Mouse (Mus musculus) CH12.LX (cell line): ENCODE results near the gene Map3k12.

Experiments
- BHLHE40 ChIP-seq: IDR thresholded peaks from 2 replicates; pipeline ENCODE4 v1.6.1; 2011; ENCODE audit warnings: mild to moderate bottlenecking, low read depth, low read length, improper control_type of control experiment
- CTCF ChIP-seq, 2 experiments: IDR thresholded peaks in 1 of 2; conservative IDR thresholded peaks in 1 of 2; 2 replicates each; pipeline ENCODE4 v1.5.1; 2011 to 2012; ENCODE audit warnings: low read depth in 2 of 2, low read length in 2 of 2, improper control_type of control experiment in 1 of 2, inconsistent platforms in 1 of 2, mild to moderate bottlenecking in 1 of 2, moderate library complexity in 1 of 2
- EP300 ChIP-seq: IDR thresholded peaks from 2 replicates; pipeline ENCODE4 v1.6.1; 2011; ENCODE audit warnings: low read length, improper control_type of control experiment
- PAX5 ChIP-seq: IDR thresholded peaks from 2 replicates; pipeline ENCODE4 v1.6.1; 2012; ENCODE audit warnings: low read length, inconsistent platforms, mixed read lengths
- RCOR1 ChIP-seq: conservative IDR thresholded peaks from 2 replicates; pipeline ENCODE4 v1.6.1; 2012; ENCODE audit warnings: low read depth, mild to moderate bottlenecking, inconsistent platforms, low read length, improper control_type of control experiment
- SIN3A ChIP-seq: IDR thresholded peaks from 2 replicates; pipeline ENCODE4 v1.6.1; 2012; ENCODE audit warnings: low read length, improper control_type of control experiment, inconsistent platforms

DNA sequence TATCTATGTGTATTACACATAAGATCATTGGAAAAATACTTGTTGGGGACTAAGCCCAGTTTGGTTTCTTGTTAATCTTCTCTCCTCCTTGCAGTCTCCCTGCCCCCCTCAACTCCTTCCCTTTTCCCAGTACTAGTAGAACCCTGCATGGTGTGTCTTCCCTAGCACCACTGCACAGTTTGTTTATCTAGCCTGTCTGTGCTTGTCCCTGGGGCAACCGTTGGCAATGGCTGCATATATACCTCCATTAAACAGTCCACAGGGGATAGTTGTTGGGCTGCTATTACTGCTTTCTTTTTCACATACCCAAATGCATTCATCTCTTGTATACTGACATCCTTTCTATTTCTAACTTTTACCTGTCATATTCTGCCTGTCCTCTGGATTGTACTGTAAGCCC lies 29.2 kb downstream of the Map3k12 start:
- TF ChIP-seq CTCF (conservative IDR thresholded peaks at IDR 0.05 in 1 of 2, IDR thresholded peaks at IDR 0.05 in 1 of 2; ENCODE audit: low read depth in 2 of 2, low read length in 2 of 2) (no peak), RCOR1 (no peak), EP300 (no peak), BHLHE40 (no peak), PAX5 (no peak), SIN3A (no peak)
